ENCODE assay signal across 10 mouse cellular contexts in the genomic region with DNA sequence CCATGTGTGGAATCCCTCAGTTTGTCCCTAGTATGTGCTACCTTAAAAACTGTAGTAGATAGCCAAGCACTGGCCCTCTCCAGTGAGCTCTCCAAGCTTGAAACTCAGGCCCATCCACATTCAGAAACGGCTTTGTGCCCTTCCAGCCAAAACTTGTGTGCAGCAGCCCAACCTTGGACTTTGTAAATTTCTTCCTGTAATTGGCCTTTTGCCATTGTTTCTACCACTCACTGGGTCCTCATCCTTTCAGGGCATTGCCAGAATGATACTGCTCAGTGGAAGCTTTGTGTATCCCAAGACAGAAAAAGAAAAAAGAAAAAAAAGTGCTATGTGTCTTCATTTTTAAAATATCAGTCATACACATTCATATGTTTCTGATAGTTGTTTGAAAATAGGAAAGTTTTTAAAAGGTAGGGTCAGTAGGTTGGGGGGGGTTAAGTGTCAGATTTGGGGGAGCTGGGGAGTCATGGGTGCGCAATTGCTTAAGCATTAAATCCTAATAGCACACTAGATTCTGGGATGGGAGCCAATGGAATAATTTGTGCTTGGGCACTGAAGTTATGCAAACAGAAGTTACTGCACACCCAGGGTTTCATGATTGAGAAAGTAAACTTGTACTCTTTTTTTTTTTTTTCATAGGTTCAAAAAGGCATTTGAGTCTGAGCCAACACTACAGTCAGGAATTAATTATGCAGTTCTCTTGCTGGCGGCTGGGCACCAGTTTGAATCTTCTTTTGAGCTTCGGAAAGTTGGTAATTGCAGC.
A peak's percentile ranks its signal among the peaks of the same experiment; 100 is the strongest.
DNase-seq lines count a peak whose midpoint lies in the region; ATAC-seq and TF ChIP-seq lines count a peak whose summit lies in the region.
"Had no signal": no experiment of that assay in that cellular context is flagged by ENCODE, and none has a peak within 500 bp of the region (broad histone marks: within the 10 kb centered on the region; RNA-seq: fewer than 3 reads in every experiment).

No protein-coding gene starts in this region.

- H3K36me3 ChIP-seq in heart, embryonic 15.5 days, result no peaks in the 10 kb centered on the region
- no peaks in the 10 kb centered on the region for H3K36me3 ChIP-seq in lung, embryonic 15.5 days
- H3K36me3 ChIP-seq: neural tube, embryonic 12.5 days had no signal

- no peak overlapping the region for H3K9ac ChIP-seq in heart, embryonic 15.5 days
- no peak overlapping the region for H3K9ac ChIP-seq in lung, embryonic 15.5 days
- H3K9ac ChIP-seq: neural tube, embryonic 12.5 days had no signal

- intact Hi-C loops in heart, postnatal 25 days (cut with DNase I), result no loop called here
- intact Hi-C loops in left cerebral cortex, postnatal 10 days (cut with DNase I), result no loop called here

- H3K27me3 ChIP-seq in heart, embryonic 15.5 days, result no peaks in the 10 kb centered on the region
- H3K27me3 ChIP-seq in Patski, result no peaks in the 10 kb centered on the region
- no peaks in the 10 kb centered on the region for H3K27me3 ChIP-seq in lung, embryonic 15.5 days
- H3K27me3 ChIP-seq: neural tube, embryonic 12.5 days had no signal

- no peak for DNase-seq in heart, postnatal 25 days (ENCODE audit: low spot score)
- DNase-seq in Patski (ENCODE audit: low read depth, low spot score), result peak; percentile 90
- DNase-seq in left cerebral cortex, postnatal 10 days (ENCODE audit: extremely low spot score in 1 of 2, low spot score in 2 of 2), result no peak
- no peak for DNase-seq in spleen, postnatal 14 days (ENCODE audit: low spot score in 2 of 2)
- no peak for DNase-seq in thymus, postnatal 25 days

- POLR2A ChIA-PET in Patski (lab: Charles Lee), result interaction anchor here (0.6 to 1.1 kb wide), 4 partner anchors 31 to 112 kb away, joined by 3 read pairs; partner anchors contain the start of gene Map3k5

- H3K27ac ChIP-seq in heart, embryonic 15.5 days, result peak overlapping the region; percentile 45; the same call in 1 of the 2 replicates
- peak overlapping the region; percentile 82 for H3K27ac ChIP-seq in lung, embryonic 15.5 days
- H3K27ac ChIP-seq: layer of hippocampus, adult 2 months; neural tube, embryonic 12.5 days had no signal

- ATAC-seq in heart, embryonic 15.5 days (replicated peaks; ENCODE audit: insufficient number of reproducible peaks, insufficient read depth, low FRiP score, low read depth), result no peak
- peak; percentile 65 for ATAC-seq in Patski
- peak; percentile 37 for ATAC-seq in granulocyte monocyte progenitor cell, adult 5-6 weeks (replicated peaks; ENCODE audit: poor library complexity, severe bottlenecking)
- peak; percentile 77; the same call in 1 of the 2 replicates for ATAC-seq in lung, embryonic 15.5 days (ENCODE audit: borderline replicate concordance, extremely low read depth, low FRiP score, low TSS enrichment)

- CTCF ChIA-PET in Patski (lab: Charles Lee), result interaction anchor here (0.9 to 2.3 kb wide), 6 partner anchors 9 to 112 kb away, joined by 4 to 6 read pairs (median 4); partner anchors contain the start of gene Map3k5

- in situ Hi-C loops in Patski (cut with MboI; ENCODE audit: low pct_unique_long_range_greater_than_20kb), result no loop called here

- H3K4me3 ChIP-seq in heart, embryonic 15.5 days, result no peak overlapping the region
- no peak overlapping the region for H3K4me3 ChIP-seq in lung, embryonic 15.5 days
- H3K4me3 ChIP-seq: layer of hippocampus, adult 2 months; neural tube, embryonic 12.5 days had no signal

- 41% methylated on average over 4 of the region's 4 CpGs for WGBS in heart, embryonic 15.5 days
- 15% methylated on average over 4 of the region's 4 CpGs for WGBS in lung, embryonic 15.5 days

- H3K9me3 ChIP-seq in heart, embryonic 15.5 days (replicated peaks), result no peaks in the 10 kb centered on the region
- no peaks in the 10 kb centered on the region for H3K9me3 ChIP-seq in lung, embryonic 15.5 days
- H3K9me3 ChIP-seq: neural tube, embryonic 12.5 days had no signal

- peaks cover 11% of the 10 kb centered on the region; the same call in 1 of the 2 replicates for H3K4me1 ChIP-seq in heart, embryonic 15.5 days (replicated peaks)
- H3K4me1 ChIP-seq in lung, embryonic 15.5 days, result peaks cover 9% of the 10 kb centered on the region
- H3K4me1 ChIP-seq: neural tube, embryonic 12.5 days had no signal

- no peak overlapping the region for H3K4me2 ChIP-seq in heart, embryonic 15.5 days
- H3K4me2 ChIP-seq in lung, embryonic 15.5 days, result no peak overlapping the region
- H3K4me2 ChIP-seq: neural tube, embryonic 12.5 days had no signal

- no peak for TF ChIP-seq CTCF in Patski (IDR thresholded peaks at IDR 0.05)
